Mouse (Mus musculus) kidney, adult 2 months (tissue): ENCODE results near the gene Mxd3. TPM values are rescaled to one million over a fixed set of nuclear protein-coding genes. Genes with fewer than 3 reads are reported as not detected.

Experiments
- DNase-seq: peaks from one replicate; pipeline ENCODE4 v3.0.0; 2021
- H3K27ac ChIP-seq: fragments of 200-500 bp; 2 replicates; pipeline ENCODE4 v1.5.1; 2012; ENCODE audit warnings: low read depth, low read length, control low read depth, inconsistent platforms; ENCODE audit not compliant: insufficient read depth
- H3K27me3 ChIP-seq: fragments of 200-500 bp; replicated peaks from 2 replicates; pipeline ENCODE4 v1.6.1; 2012; ENCODE audit warnings: mild to moderate bottlenecking, moderate library complexity, low read length, inconsistent platforms; ENCODE audit not compliant: control insufficient read depth, insufficient read depth
- H3K36me3 ChIP-seq: fragments of 200-500 bp; 2 replicates; pipeline ENCODE4 v1.6.1; 2012; ENCODE audit warnings: mild to moderate bottlenecking, moderate library complexity, low read length, inconsistent platforms; ENCODE audit not compliant: control insufficient read depth, insufficient read depth
- H3K4me1 ChIP-seq: fragments of 200-500 bp; 2 replicates; pipeline ENCODE4 v1.6.1; 2011; ENCODE audit warnings: low read length; ENCODE audit not compliant: control insufficient read depth, insufficient read depth
- H3K4me3 ChIP-seq: fragments of 200-500 bp; 2 replicates; pipeline ENCODE4 v1.5.1; 2011; ENCODE audit warnings: mild to moderate bottlenecking, low read depth, low read length, control low read depth; ENCODE audit not compliant: insufficient read depth
- CTCF ChIP-seq: fragments of 200-500 bp; conservative IDR thresholded peaks from 2 replicates; pipeline ENCODE4 v1.5.1; 2011; ENCODE audit warnings: low read depth, mild to moderate bottlenecking, control low read depth, low read length, moderate library complexity, mixed read lengths; ENCODE audit not compliant: insufficient read depth, insufficient read length
- POLR2A ChIP-seq: fragments of 200-500 bp; IDR thresholded peaks from one replicate; pipeline ENCODE4 v1.6.1; 2011; ENCODE audit warnings: low read depth, low read length, control low read depth
- WGBS: fragments of 180-500 bp; shearing (Covaris S2); methylation state at CpG from one replicate; pipeline ENCODE4 v1.1.7; 2018; 5-methylcytosine and 5-hydroxymethylcytosine counted together
- polyA plus RNA-seq: library from polyadenylated mRNA; depleted of rRNA; stranded (reverse); fragments of >200 nt; gene quantifications from 2 replicates; pipeline ENCODE4 v1.2.3, GENCODE M21; 2012

The Mxd3 gene
- polyA plus RNA-seq, 1 experiment = 1.2 TPM

DNA sequence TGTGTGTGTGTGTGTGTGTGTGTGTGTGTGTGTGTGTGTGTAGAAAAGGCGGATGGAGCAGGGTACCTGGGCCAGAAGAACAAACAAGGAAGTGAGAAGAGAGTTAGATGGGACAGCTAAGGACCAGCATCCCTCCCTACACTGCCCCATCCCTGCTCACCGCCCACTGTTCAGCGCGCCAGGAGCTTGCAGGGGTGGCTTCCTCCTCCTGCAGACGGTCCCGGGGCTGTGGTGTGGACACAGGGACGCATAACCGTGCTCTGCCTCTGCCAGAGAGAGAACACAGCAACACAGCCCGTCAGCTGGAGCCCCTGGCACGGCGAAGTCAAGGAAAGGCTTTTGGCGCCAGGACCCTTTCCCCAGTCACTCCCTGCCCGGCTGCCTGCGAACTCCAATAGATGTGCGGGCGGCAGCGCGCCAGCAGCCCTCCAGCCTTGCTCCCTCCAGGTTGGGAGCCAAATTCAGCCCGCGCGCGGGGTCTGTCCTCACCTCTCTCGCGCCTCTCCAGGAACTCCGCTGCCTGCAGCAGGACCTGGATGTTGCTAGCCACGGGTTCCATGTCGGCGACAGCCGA is 427 bp downstream of the Mxd3 start:
- Histone ChIP-seq H3K27ac (no peak overlapping the region), H3K4me3 (peak overlapping the region; percentile 46; the same call in 1 of the 2 replicates), H3K36me3 (no peaks in the 10 kb centered on the region; the same call in 1 of the 2 replicates), H3K27me3 (no peaks in the 10 kb centered on the region), H3K4me1 (peaks cover 8% of the 10 kb centered on the region; the same call in 1 of the 2 replicates)
- no peak for DNase-seq
- 1% methylated on average over 29 of the region's 29 CpGs for WGBS
- TF ChIP-seq POLR2A (no peak), CTCF (no peak)

DNA sequence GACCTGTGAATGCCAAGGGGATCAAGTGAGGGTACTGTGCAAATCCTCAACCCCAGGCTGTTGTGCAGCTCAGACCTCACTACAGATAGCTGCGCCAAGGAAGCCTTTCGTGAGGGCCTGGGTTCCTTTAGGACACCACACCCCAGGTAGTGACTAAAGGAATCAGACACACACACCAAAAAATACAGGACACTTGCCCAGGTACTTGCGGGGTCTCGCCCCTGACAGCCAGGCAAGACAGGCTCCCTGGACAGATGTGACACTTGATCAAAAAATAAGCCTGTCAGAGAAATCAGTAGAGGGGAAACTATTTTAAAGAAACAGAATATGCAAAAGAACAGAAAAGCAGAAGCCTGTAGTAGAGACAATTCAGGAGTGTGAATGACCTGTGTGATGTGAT is 982 bp downstream of the Mxd3 start:
- WGBS = 83% methylated on average over 4 of the region's 4 CpGs
- no peak overlapping the region for H3K27ac ChIP-seq
- no peaks in the 10 kb centered on the region for H3K27me3 ChIP-seq
- H3K4me1 ChIP-seq = peaks cover 8% of the 10 kb centered on the region; the same call in 1 of the 2 replicates
- no peak for TF ChIP-seq CTCF
- no peak for TF ChIP-seq POLR2A
- no peak overlapping the region for H3K4me3 ChIP-seq
- no peaks in the 10 kb centered on the region; the same call in 1 of the 2 replicates for H3K36me3 ChIP-seq
- DNase-seq = no peak

DNA sequence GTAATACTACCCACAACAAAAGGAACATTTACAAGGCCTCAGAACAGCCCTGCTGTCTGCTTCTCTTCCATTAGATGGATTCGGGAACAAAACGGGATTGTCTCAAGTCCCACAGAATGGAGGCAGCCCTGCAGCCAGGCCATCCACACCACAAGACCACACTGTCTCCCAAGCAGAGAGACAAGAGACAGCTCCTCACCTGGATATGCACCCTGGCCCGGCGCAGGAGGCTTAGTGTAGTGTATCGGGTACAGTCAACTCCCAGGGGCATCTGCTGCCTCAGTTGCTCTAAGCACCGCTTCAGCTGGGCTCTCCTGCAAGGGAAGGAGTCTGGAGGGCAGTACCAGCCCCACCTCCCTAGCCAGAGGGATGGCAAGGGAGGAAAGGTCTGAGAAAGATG is 1.5 kb downstream of the Mxd3 start:
- Histone ChIP-seq H3K36me3 (no peaks in the 10 kb centered on the region; the same call in 1 of the 2 replicates), H3K4me3 (no peak overlapping the region), H3K4me1 (peaks cover 11% of the 10 kb centered on the region; the same call in 1 of the 2 replicates), H3K27ac (no peak overlapping the region), H3K27me3 (no peaks in the 10 kb centered on the region)
- 86% methylated on average over 6 of the region's 6 CpGs for WGBS
- no peak for DNase-seq
- TF ChIP-seq CTCF (no peak), POLR2A (no peak)

DNA sequence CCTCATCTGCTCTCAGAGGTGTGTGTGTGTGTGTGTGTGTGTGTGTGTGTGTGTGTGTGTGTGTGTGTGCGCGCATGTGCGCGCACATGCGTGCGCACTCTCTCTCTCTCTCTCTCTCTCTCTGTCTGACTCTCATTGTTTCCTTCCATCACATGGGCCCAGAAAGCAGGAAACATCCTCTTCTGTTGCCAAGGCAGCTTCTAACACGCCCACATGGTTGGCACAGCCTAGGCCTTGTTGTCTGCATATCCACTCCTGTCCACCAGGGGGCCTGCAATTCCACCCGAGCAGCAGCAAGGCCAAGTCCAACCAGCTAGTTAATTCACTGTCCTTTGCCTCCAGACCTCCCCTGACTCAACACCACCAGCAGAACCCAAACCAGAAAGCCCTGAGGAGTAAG is 2.0 kb downstream of the Mxd3 start:
- DNase-seq = peak; percentile 93
- Histone ChIP-seq H3K27ac (no peak overlapping the region), H3K27me3 (no peaks in the 10 kb centered on the region), H3K4me1 (peaks cover 16% of the 10 kb centered on the region; the same call in 1 of the 2 replicates), H3K4me3 (no peak overlapping the region), H3K36me3 (no peaks in the 10 kb centered on the region; the same call in 1 of the 2 replicates)
- WGBS = 34% methylated on average over 8 of the region's 8 CpGs
- peak; percentile 95 for TF ChIP-seq CTCF
- no peak for TF ChIP-seq POLR2A

DNA sequence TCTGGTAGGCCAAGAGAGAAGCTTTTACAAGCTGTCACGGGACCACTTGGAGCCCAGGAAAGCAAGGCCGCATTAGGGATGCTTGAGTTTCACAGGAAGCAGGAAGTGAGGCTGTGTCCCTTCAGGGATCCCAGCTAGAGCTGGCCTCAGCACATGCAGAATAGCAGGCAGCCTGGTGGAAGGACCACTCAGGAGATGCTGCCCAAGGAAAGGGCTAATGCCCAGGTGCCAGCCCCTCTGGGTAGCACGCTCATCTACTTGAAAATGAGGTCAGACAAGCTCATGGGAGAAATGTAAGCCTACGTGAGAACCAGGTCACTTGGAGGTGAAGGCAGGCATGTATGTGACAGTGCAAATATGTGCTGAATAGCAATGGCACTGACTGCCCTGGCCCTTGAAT is 2.5 kb downstream of the Mxd3 start:
- Histone ChIP-seq H3K27me3 (no peaks in the 10 kb centered on the region), H3K4me1 (peaks cover 16% of the 10 kb centered on the region; the same call in 1 of the 2 replicates), H3K4me3 (no peak overlapping the region), H3K36me3 (no peaks in the 10 kb centered on the region; the same call in 1 of the 2 replicates), H3K27ac (no peak overlapping the region)
- DNase-seq = no peak
- TF ChIP-seq CTCF (no peak), POLR2A (no peak)
- WGBS = 43% methylated on average over 4 of the region's 4 CpGs

DNA sequence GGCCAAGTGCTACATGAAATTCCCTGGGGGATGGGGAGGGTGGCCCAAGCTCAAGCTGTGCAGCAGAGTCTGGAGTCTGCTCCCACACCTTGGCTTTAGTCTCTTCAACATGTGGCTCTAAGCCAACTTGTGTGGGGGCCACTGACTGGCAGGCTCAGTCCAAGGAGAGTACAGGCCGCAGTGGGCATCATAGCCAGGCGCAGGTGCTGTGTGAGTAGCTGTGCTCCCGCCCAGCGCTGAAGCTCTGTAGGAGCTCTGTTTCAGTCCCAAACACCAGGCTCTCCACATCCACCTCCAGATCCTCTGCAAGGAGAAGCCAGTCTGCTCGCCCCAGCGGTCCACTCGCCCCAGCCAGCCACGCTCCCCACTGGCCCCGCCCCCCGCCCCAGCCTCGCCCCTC is 4.0 kb downstream of the Mxd3 start:
- Histone ChIP-seq H3K4me3 (no peak overlapping the region), H3K4me1 (peaks cover 21% of the 10 kb centered on the region), H3K27ac (no peak overlapping the region), H3K36me3 (no peaks in the 10 kb centered on the region; the same call in 1 of the 2 replicates), H3K27me3 (no peaks in the 10 kb centered on the region)
- no peak for TF ChIP-seq CTCF
- no peak for TF ChIP-seq POLR2A
- 71% methylated on average over 11 of the region's 11 CpGs for WGBS
- peak; percentile 25 for DNase-seq

DNA sequence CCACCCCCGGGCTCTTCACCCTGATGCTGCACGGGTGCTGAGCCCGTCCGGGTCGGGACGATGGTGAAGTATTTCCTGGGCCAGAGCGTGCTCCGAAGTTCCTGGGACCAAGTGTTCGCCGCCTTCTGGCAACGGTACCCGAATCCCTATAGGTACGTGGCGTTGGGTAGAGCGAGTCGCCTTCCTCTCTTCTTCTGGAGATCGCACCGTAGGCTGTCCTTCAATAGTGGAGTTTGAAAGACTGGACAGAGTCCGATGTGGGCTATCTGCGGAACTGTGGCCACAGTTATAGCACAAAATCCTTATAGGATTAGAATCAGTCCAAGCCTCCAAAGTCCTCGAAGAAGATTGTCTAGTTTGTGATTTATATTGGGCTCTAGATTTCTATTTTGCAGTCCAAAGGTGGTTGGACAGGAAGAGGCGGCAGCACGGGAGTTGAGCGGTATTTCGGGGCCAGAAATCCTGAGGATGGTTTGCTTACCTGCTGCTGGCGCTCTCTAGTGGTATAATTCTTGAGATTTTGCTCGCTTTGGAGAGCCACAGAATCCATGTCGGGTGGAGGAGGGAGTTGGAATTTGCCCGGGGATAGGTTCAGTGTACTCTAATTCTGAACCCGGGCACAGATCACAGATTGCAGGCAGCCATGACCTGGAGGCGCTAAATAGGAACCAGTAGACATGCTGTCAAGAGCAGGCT is 7.3 kb downstream of the Mxd3 start:
- Histone ChIP-seq H3K27ac (peak overlapping the region; percentile 78), H3K4me1 (peaks cover 13% of the 10 kb centered on the region), H3K4me3 (peak overlapping the region; percentile 93), H3K27me3 (no peaks in the 10 kb centered on the region), H3K36me3 (no peaks in the 10 kb centered on the region; the same call in 1 of the 2 replicates)
- TF ChIP-seq POLR2A (no peak), CTCF (peak; percentile 56)
- DNase-seq = peak; percentile 92
- under 1% methylated on average over 31 of the region's 31 CpGs for WGBS
